Mouse (Mus musculus) c-Kit-negative CD71-positive TER-119-positive erythroid progenitor cells, embryonic 14.5 days (primary cell): ENCODE results near the gene Tspo2.
"Not testable (repeated sequence)": the region's sequence is repeated elsewhere in the genome, so short reads cannot be mapped to it uniquely, and the experiment has no call there.

Experiments
- DNase-seq: peaks from one replicate; pipeline ENCODE4 v3.0.0-alpha.2; 2013; ENCODE audit warnings: low read depth, low spot score

Tspo2 gene

DNA sequence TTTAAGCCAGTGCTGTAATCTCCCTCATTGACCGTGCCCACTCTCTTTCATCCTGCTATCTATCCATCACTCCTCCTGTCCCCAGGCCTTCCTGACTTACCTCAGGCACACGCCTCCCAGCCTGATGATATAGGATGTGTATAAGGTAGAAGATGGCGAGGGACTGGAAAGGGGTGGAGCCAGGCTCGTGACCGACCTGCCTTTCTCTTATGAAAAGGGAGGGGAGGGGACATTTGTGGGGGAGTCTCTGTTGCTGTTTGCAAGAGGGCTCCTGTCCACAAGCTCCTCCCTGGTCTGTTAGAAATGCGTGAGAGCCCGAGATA, at the start of gene Tspo2:
TSS of gene Tspo2 (minus strand) at position 170 of the 323 bp plus-strand sequence.
- DNase-seq: peak; percentile 80

DNA sequence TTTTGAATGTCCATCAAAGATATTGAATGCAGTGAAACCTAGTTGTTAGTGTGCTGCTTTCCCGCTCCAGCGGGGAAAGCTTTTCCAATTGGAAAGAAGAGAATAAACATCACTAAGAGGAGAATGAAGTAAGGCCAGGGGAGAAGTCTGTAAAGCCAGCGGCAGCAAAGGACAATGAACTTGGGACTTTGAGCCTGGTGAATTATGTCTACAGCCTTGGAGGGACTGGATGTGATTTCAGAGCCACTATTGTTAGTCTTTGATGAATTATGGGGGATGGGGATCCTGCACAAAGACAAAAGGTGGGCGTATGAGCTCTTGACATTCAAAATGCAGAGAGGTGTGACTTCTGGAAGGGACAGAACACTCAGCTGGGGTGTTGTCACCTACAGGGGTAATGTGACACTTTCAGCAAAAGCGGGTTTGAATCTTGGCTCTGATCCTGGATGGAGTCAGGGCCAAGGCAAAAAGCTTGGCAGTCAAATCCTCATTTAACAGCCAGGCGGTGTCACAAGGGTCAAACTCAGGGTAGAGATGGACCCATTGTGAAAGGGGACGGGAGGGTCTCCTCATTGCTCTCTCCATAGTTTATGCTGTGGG, 49.6 kb upstream of the Tspo2 start:
- DNase-seq: no peak

DNA sequence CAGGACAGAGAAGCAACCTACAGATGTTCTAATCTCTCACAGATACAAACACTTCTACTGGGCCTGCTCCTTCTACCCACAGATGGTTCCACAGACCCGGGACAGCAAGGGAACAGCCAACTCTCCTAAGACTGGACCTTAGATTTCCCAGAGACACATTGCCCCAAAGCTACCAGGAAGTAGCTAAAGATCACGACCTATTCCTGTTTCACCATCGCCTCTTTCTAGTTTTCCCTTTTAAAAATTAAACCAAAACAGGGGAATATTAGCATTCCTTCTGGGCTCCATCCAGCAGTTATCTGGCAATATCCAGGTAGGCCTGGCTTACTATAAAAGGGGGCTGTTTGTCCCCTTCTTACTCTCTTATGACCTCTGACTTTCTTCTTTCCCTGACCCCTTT, 46.7 kb upstream of the Tspo2 start:
- DNase-seq: no peak

DNA sequence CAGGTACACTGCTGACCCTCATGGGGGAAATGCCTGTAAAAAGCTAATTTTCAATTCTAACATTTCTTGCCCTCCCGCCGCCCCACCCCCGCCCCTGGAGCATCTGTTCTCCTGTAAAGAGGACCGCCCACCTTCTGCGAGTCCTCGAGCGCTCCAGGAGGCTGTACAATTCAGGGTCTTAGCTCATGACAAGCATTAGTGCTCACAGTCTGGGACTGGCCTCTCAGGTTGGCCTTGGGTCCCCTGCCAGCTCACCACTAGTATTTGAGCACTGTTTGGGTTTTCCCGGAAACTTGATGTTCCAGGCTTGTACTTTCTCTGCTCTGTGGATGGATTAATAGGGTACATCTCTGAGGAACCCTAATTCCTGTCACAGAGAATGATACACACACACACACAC, 42.7 kb upstream of the Tspo2 start:
- DNase-seq: no peak

DNA sequence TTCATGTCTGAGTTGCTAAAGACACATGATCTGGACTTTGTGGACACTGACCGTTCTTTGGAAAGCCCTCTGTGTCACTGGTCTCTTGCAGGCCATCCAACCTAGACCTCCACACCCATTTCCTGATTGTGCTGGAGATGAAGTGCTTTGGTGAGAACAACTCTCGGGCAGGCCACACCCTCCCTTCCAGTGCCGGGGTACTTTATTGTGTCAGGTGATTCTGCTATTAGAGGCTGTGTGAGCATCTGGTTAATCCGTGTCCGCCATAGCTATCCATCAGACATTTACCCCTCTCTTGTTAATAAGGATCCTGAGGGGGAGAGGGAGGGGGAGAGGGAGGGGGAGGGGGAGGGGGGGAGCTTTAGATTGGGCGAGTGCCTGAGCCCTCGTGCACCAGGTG, 42.3 kb upstream of the Tspo2 start:
- DNase-seq: no peak

DNA sequence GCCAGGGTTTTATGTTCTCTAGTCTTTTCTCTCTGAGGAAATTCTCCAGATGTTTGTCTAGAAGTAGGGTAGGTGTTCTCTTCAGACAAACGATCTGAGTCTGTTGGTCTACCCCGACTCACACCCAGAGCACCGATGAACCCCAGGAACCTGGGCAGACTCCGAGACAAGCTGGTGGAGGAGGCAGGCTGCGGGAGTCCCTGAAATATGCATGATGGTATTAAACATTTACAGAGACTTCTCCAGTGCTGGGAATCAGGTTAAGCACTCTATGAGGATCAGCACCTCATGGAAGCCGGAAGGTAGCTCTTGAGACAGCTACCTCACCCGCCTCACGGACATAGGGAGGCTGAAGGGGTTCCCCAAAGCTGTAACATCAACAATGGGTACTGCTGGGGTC, 41.3 kb upstream of the Tspo2 start:
- no peak for DNase-seq

GRCm38 (mm10) chr17:48489466-48489865, 38.1 kb upstream of the Tspo2 start:
- DNase-seq: no peak

- DNase-seq: no peak
Measured at GRCm38 (mm10) chr17:48484191-48484590, 32.9 kb upstream of the Tspo2 start.

- DNase-seq: no peak
Measured at GRCm38 (mm10) chr17:48483764-48484163, 32.4 kb upstream of the Tspo2 start.

GRCm38 (mm10) chr17:48479952-48480351, 28.6 kb upstream of the Tspo2 start:
- no peak for DNase-seq

GRCm38 (mm10) chr17:48475444-48475843, 24.1 kb upstream of the Tspo2 start:
- DNase-seq: no peak

- not testable (repeated sequence) for DNase-seq
Measured at GRCm38 (mm10) chr17:48474282-48474681, 23.0 kb upstream of the Tspo2 start.

DNA sequence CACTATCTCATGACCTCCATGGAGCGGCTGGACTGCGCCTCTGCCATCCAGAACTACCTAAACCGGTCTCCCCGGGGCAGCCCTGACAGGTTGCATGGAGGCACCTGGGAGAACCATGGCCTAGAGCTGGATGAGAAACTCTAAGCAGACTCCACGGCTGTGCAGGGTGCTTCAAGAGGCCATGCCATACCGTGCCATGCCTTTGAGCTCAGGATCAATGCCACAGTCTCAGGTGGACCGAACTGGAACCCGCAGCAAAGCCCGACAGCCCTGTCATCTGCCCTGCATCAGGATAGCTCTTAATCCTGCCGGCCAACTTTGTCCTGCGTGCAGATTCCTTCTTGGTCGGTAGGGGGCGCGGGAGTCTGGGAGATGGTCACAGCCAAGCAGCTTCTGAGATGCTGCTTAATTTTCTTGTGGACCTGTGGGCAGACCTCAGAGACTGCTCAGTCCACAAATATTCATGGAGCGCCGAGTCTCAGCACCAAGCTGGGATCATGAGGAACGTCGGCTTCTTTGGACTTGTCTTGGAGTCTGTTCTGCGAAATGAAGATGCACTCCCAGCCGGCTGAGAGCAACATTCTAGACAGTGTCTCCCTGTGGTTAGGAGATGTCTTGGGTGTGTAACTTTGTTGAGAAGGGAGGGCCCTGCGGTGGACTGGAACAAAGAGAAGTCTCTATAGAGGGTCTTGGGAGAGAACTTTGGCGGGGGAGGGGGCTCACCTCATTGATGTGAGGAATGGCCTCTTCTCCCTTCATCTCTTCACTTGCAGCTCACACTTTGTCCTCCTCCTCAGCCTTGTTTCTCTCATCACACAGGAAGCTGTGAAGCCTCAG, 16.3 kb upstream of the Tspo2 start:
- peak; percentile 72 for DNase-seq

- peak; percentile 44 for DNase-seq
Measured at GRCm38 (mm10) chr17:48466769-48467394, 15.6 kb upstream of the Tspo2 start.

GRCm38 (mm10) chr17:48463391-48463790, 12.1 kb upstream of the Tspo2 start:
- no peak for DNase-seq

DNA sequence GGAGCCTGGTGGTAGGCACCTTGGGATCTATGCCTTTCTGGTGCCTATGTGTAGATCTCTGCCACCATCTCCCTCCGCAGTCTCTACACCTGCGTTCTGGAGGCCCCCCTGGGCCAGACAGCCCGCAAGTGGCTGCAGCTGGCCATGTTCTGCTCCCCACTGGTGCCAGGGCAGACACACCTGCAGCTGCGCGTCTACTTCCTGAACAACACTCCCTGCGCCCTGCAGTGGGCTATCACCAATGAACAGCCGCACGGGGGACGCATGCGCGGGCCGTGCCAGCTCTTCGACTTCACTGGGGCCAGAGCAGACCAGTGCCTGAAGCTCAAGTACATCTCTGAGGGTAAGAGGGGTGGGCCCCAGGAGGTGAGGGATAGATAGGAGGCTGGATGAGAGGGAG, 10.8 kb upstream of the Tspo2 start:
- no peak for DNase-seq

DNA sequence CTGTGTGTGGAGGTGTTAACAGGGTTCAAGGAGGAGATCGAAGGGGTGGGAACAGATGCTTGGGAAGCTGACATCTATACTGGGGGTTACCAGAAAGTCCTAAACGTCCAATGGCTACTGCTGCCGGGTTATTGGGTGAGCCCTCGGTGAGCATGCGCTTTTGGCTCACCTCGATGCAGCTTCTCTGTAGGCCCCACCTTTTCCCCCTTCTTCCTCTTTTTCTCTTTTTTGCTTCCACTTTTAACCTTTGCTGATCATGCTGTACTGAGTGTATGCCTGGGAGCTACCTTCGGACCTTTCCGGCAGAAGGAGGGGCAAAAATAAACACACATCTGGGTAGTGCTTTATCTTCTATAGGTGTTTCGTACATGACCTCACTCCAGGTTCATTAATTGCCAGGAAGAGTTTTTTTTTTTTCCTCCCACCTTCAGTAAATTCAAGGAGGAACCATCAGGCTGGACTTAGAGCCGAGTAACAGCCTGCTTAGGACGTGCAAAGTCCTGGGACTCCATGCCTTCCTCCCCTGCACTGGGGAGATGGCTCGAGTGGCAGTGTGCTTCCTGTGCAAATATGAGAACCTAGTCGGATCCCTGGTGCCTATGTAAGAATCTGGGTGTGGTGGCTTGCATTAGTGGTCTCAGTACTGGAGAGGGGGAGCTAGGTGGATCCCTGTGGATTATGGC, 6.8 kb upstream of the Tspo2 start:
- no peak for DNase-seq

DNA sequence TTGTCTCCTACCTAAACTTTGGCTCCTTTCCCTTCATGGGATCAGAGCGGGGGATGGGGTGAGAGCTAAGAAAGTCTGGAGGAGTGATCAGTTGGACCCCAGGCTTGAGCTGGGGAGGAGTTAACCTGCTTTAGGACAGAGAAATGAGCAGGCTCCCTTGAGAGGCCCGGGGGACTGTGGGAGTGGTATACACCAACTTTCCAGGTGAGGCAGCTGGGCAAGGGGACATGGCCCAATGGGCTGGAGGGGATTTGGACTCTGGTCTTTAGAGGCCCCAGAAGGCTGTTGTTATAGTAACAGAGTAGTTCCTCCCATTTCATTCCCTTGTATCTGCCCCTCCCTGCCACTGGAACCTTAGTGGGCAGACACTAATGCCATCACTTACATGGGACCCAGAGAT, 4.6 kb upstream of the Tspo2 start:
- no peak for DNase-seq

- DNase-seq: no peak
Measured at GRCm38 (mm10) chr17:48454688-48455087, 3.4 kb upstream of the Tspo2 start, which contains the start of gene Unc5cl. TSS of gene Unc5cl (plus strand) at chr17:48454901.

DNA sequence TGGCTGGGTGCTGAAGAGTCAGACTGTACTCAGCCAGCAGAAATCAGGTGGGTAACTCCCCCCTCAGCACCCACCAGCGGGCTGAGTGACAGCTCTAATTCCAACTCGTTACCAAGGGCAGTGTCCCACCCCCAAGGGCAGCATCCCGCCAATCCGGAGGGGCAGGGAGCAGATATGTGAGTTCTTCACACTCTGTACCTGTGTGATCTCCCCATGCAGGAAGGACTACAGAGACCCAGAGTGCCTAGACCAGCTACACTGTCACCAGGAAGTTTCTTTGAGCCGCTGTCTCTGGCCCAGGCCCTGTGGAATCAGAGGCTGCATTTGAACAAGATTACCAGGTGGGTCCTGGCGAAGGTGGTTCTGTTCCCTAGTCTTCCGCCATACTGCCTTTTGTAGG, 2.9 kb upstream of the Tspo2 start:
- no peak for DNase-seq

DNA sequence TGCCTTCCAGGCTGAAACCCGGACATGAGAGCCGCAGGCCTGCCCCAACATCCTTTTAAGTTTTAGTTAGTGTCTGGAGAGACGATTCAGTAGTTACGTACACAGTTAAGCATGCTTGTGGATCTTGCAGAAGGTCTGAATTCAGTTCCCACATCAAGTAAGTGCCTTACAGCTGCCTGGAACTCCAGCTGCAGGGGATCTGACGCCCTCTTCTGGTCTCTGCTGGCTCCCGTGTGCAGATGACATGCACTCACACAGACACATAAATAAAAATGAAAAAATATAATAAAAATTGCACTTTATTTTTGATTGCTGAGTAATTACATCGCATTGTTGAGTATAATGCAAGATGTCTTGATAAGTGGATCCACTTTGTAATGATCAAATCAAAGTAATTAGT, 2.2 kb upstream of the Tspo2 start:
- no peak for DNase-seq

- peak; percentile 47 for DNase-seq
Measured at GRCm38 (mm10) chr17:48451753-48452444, 577 bp upstream of the Tspo2 start.
